In the genomic region with DNA sequence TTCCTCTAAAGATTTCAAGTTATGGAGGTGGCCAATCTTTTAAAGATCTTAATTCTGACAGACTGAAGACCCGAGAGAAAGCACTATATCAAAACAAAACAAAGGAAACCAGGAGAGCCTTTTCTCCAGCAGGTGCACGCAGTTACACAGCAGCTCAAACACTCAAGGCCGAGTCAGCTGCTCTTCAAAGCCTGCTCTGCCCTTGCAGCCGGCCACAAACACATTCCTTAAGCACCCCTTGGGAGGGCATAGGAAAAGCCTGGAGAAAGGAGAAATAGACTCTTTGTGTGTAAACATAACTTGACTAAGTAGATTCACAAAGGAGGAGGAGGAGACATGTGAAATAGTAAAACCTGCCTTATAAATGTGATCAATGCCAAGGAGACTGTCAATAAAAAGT, we compare ENCODE assay signal across 13 mouse cellular contexts.
DNase-seq lines count a peak whose midpoint lies in the region; ATAC-seq and TF ChIP-seq lines count a peak whose summit lies in the region.
"Had no signal": no experiment of that assay in that cellular context is flagged by ENCODE, and none has a peak within 500 bp of the region (broad histone marks: within the 10 kb centered on the region; RNA-seq: fewer than 3 reads in every experiment).

No protein-coding gene starts in this region.

- peak; percentile 53 for DNase-seq in embryonic facial prominence, embryonic 14.5 days (ENCODE audit: low spot score)
- no peak for DNase-seq in embryonic facial prominence, embryonic 10.5 days (ENCODE audit: low spot score)
- DNase-seq in hindbrain, embryonic 10.5 days (ENCODE audit: low spot score) = no peak
- DNase-seq in spleen, adult 2 months (ENCODE audit: low read depth in 1 of 2, low spot score in 2 of 2) = no peak
- no peak for DNase-seq in spleen, adult 12 weeks (ENCODE audit: low spot score)
- DNase-seq in ovary, adult 18-20 months (ENCODE audit: low spot score) = no peak
- DNase-seq: cerebellum, adult 8-10 months; kidney, adult 9 months; layer of hippocampus, postnatal 36 days; liver, postnatal 0 days had no signal

- ATAC-seq in embryonic facial prominence, embryonic 14.5 days (ENCODE audit: low read depth) = no peak
- ATAC-seq in hindbrain, embryonic 13.5 days (ENCODE audit: low FRiP score) = no peak
- ATAC-seq: hindbrain, embryonic 16.5 days; liver, postnatal 0 days had no signal

- H3K9ac ChIP-seq in embryonic facial prominence, embryonic 14.5 days (ENCODE audit: low read depth, low read length) = no peak overlapping the region
- no peak overlapping the region for H3K9ac ChIP-seq in hindbrain, embryonic 13.5 days
- H3K9ac ChIP-seq: liver, postnatal 0 days had no signal

- 26% methylated on average over 4 of the region's 4 CpGs for WGBS in embryonic facial prominence, embryonic 14.5 days
- WGBS in embryonic facial prominence, embryonic 10.5 days = 35% methylated on average over 4 of the region's 4 CpGs
- 22% methylated on average over 4 of the region's 4 CpGs for WGBS in hindbrain, embryonic 13.5 days
- 36% methylated on average over 4 of the region's 4 CpGs for WGBS in hindbrain, embryonic 10.5 days
- WGBS in spleen, adult 2 months = 62% methylated on average over 4 of the region's 4 CpGs

- no peak overlapping the region for H3K4me3 ChIP-seq in embryonic facial prominence, embryonic 14.5 days (ENCODE audit: low read depth, low read length)
- H3K4me3 ChIP-seq in embryonic facial prominence, embryonic 10.5 days = no peak overlapping the region
- H3K4me3 ChIP-seq in hindbrain, embryonic 13.5 days = no peak overlapping the region
- H3K4me3 ChIP-seq in hindbrain, embryonic 10.5 days = no peak overlapping the region
- no peak overlapping the region for H3K4me3 ChIP-seq in spleen, adult 2 months (ENCODE audit: extremely low read depth, insufficient read depth, insufficient read length)

- H3K27ac ChIP-seq in embryonic facial prominence, embryonic 14.5 days (replicated peaks; ENCODE audit: low read depth, low read length) = no peak overlapping the region
- no peak overlapping the region for H3K27ac ChIP-seq in embryonic facial prominence, embryonic 10.5 days (replicated peaks)
- peak overlapping the region; percentile 50; the same call in 1 of the 2 replicates for H3K27ac ChIP-seq in hindbrain, embryonic 13.5 days
- H3K27ac ChIP-seq in hindbrain, embryonic 10.5 days = no peak overlapping the region
- 0 out of 2 replicates have a peak overlapping the region, but pooled peaks have one; percentile 3 for H3K27ac ChIP-seq in spleen, adult 2 months (ENCODE audit: insufficient read depth, low read length)

- no peak for TF ChIP-seq CTCF in spleen, adult 2 months (IDR thresholded peaks at IDR 0.05; ENCODE audit: extremely low read depth, insufficient read depth, insufficient read length, insufficient replicate concordance)

- H3K36me3 ChIP-seq in embryonic facial prominence, embryonic 14.5 days (ENCODE audit: control insufficient read depth, insufficient read depth, low read length) = no peaks in the 10 kb centered on the region
- H3K36me3 ChIP-seq in embryonic facial prominence, embryonic 10.5 days (replicated peaks) = peaks cover 2% of the 10 kb centered on the region; the same call in 1 of the 2 replicates
- H3K36me3 ChIP-seq in hindbrain, embryonic 13.5 days = peaks cover 3% of the 10 kb centered on the region; the same call in 1 of the 2 replicates
- no peaks in the 10 kb centered on the region for H3K36me3 ChIP-seq in hindbrain, embryonic 10.5 days
- H3K36me3 ChIP-seq in spleen, adult 2 months (ENCODE audit: control insufficient read depth, insufficient read depth, low read length) = no peaks in the 10 kb centered on the region

- TF ChIP-seq POLR2A in spleen, adult 2 months (IDR thresholded peaks at IDR 0.05; ENCODE audit: low read depth, low read length) = no peak

- H3K4me2 ChIP-seq in embryonic facial prominence, embryonic 14.5 days (ENCODE audit: low read depth, low read length) = no peak overlapping the region
- no peak overlapping the region for H3K4me2 ChIP-seq in hindbrain, embryonic 13.5 days

- H3K4me1 ChIP-seq in embryonic facial prominence, embryonic 14.5 days (ENCODE audit: control insufficient read depth, insufficient read depth, low read length) = no peaks in the 10 kb centered on the region; the same call in 1 of the 2 replicates
- H3K4me1 ChIP-seq in embryonic facial prominence, embryonic 10.5 days = peaks cover 33% of the 10 kb centered on the region
- peaks cover 21% of the 10 kb centered on the region for H3K4me1 ChIP-seq in hindbrain, embryonic 13.5 days (replicated peaks)
- H3K4me1 ChIP-seq in hindbrain, embryonic 10.5 days (replicated peaks) = peaks cover 23% of the 10 kb centered on the region
- peaks cover 15% of the 10 kb centered on the region for H3K4me1 ChIP-seq in spleen, adult 2 months (ENCODE audit: control insufficient read depth, insufficient read depth, insufficient read length)

- H3K9me3 ChIP-seq in embryonic facial prominence, embryonic 14.5 days (ENCODE audit: control insufficient read depth, low read length) = no peaks in the 10 kb centered on the region
- H3K9me3 ChIP-seq in embryonic facial prominence, embryonic 10.5 days = no peaks in the 10 kb centered on the region
- no peaks in the 10 kb centered on the region for H3K9me3 ChIP-seq in hindbrain, embryonic 13.5 days
- no peaks in the 10 kb centered on the region for H3K9me3 ChIP-seq in hindbrain, embryonic 10.5 days
- H3K9me3 ChIP-seq: G1E had no signal

- H3K27me3 ChIP-seq in embryonic facial prominence, embryonic 14.5 days (replicated peaks; ENCODE audit: control insufficient read depth, insufficient read depth, low read length) = no peaks in the 10 kb centered on the region
- no peaks in the 10 kb centered on the region for H3K27me3 ChIP-seq in embryonic facial prominence, embryonic 10.5 days (replicated peaks; ENCODE audit: low read depth, poor library complexity, severe bottlenecking)
- no peaks in the 10 kb centered on the region for H3K27me3 ChIP-seq in hindbrain, embryonic 13.5 days
- H3K27me3 ChIP-seq in hindbrain, embryonic 10.5 days (ENCODE audit: insufficient read depth, poor library complexity, severe bottlenecking) = no peaks in the 10 kb centered on the region
- H3K27me3 ChIP-seq in spleen, adult 2 months (ENCODE audit: control insufficient read depth, insufficient read depth, low read length) = no peaks in the 10 kb centered on the region

Comparison
In these comparisons a context has a peak if more than half of its experiments do, and no peak if none do; other contexts are left out.
1. H3K27ac ChIP-seq: peak in hindbrain, embryonic 13.5 days (single experiment) and spleen, adult 2 months (single experiment); none in embryonic facial prominence, embryonic 14.5 days (single experiment), embryonic facial prominence, embryonic 10.5 days (single experiment) and hindbrain, embryonic 10.5 days (single experiment).